Mouse (Mus musculus): ENCODE measurements around the gene Fam131a. TPM values are rescaled to one million over a fixed set of nuclear protein-coding genes. Genes with fewer than 3 reads are reported as not detected.

Gene Fam131a
- total and polyA plus RNA-seq, 2 experiments from 2014 or later = 8.7 to 25.5 TPM

- H3K36me3 ChIP-seq (replicated peaks; ENCODE audit: control insufficient read depth, insufficient read depth, low read length) = peaks cover 86% of the 10 kb centered on the region
Measured at GRCm38 (mm10) chr16:20677974-20678675, 14.9 kb upstream of the Fam131a start.

GRCm38 (mm10) chr16:20690774-20691173, 2.3 kb upstream of the Fam131a start:
- Histone ChIP-seq H3K27me3 (ENCODE audit: control insufficient read depth, insufficient read depth, low read length) (no peaks in the 10 kb centered on the region), H3K9ac (replicated peaks; ENCODE audit: low read depth, low read length) (no peak overlapping the region), H3K27ac (ENCODE audit: low read depth) (no peak overlapping the region), H3K4me1 (ENCODE audit: control insufficient read depth, insufficient read depth) (peaks cover 15% of the 10 kb centered on the region), H3K4me3 (ENCODE audit: low read depth, low read length) (no peak overlapping the region), H3K4me2 (ENCODE audit: low read depth, low read length) (no peak overlapping the region), H3K9me3 (replicated peaks; ENCODE audit: control insufficient read depth, low read length) (no peaks in the 10 kb centered on the region), H3K36me3 (replicated peaks; ENCODE audit: control insufficient read depth, insufficient read depth, low read length) (peaks cover 61% of the 10 kb centered on the region)
- 74% methylated on average over 3 of the region's 3 CpGs for WGBS
- TF ChIP-seq CTCF (IDR thresholded peaks at IDR 0.05; ENCODE audit: low read depth) = no peak
- TF ChIP-seq EP300 (IDR thresholded peaks at IDR 0.05; ENCODE audit: low read depth) = no peak
- no peak for DNase-seq (ENCODE audit: low spot score)
- ATAC-seq (ENCODE audit: insufficient read depth, low read depth) = no peak

More at GRCm38 (mm10) chr16:20677974-20678675, 14.9 kb upstream of the Fam131a start:
- peak overlapping the region; percentile 35; the same call in 1 of the 2 replicates for H3K27ac ChIP-seq (ENCODE audit: low read depth)
- H3K4me3 ChIP-seq (ENCODE audit: low read depth, low read length) = no peak overlapping the region
- no peaks in the 10 kb centered on the region for H3K9me3 ChIP-seq (replicated peaks; ENCODE audit: control insufficient read depth, low read length)
- DNase-seq (ENCODE audit: low spot score) = peak; percentile 67
- peak; percentile 78 for ATAC-seq (ENCODE audit: insufficient read depth, low read depth)
- TF ChIP-seq EP300 (IDR thresholded peaks at IDR 0.05; ENCODE audit: low read depth) (no peak), CTCF (IDR thresholded peaks at IDR 0.05; ENCODE audit: low read depth) (no peak)
- H3K4me1 ChIP-seq (ENCODE audit: control insufficient read depth, insufficient read depth) = peaks cover 26% of the 10 kb centered on the region
- no peak overlapping the region for H3K4me2 ChIP-seq (ENCODE audit: low read depth, low read length)
- no peaks in the 10 kb centered on the region for H3K27me3 ChIP-seq (ENCODE audit: control insufficient read depth, insufficient read depth, low read length)
- WGBS = 48% methylated on average over 10 of the region's 10 CpGs
- H3K9ac ChIP-seq (replicated peaks; ENCODE audit: low read depth, low read length) = no peak overlapping the region

- H3K27ac ChIP-seq (ENCODE audit: low read depth) = no peak overlapping the region
- H3K27me3 ChIP-seq (ENCODE audit: control insufficient read depth, insufficient read depth, low read length) = no peaks in the 10 kb centered on the region
- H3K36me3 ChIP-seq (replicated peaks; ENCODE audit: control insufficient read depth, insufficient read depth, low read length) = peaks cover 52% of the 10 kb centered on the region
- H3K4me3 ChIP-seq (ENCODE audit: low read depth, low read length) = no peak overlapping the region
- no peak overlapping the region for H3K4me2 ChIP-seq (ENCODE audit: low read depth, low read length)
- TF ChIP-seq CTCF (IDR thresholded peaks at IDR 0.05; ENCODE audit: low read depth) = no peak
- TF ChIP-seq EP300 (IDR thresholded peaks at IDR 0.05; ENCODE audit: low read depth) = no peak
- ATAC-seq (ENCODE audit: insufficient read depth, low read depth) (no peak), DNase-seq (ENCODE audit: low spot score) (no peak)
- H3K9ac ChIP-seq (replicated peaks; ENCODE audit: low read depth, low read length) = no peak overlapping the region
- peaks cover 18% of the 10 kb centered on the region for H3K4me1 ChIP-seq (ENCODE audit: control insufficient read depth, insufficient read depth)
- no peaks in the 10 kb centered on the region for H3K9me3 ChIP-seq (replicated peaks; ENCODE audit: control insufficient read depth, low read length)
- 78% methylated on average over 1 of the region's 1 CpGs for WGBS
Measured at GRCm38 (mm10) chr16:20691617-20692016, 1.4 kb upstream of the Fam131a start.

- peaks cover 45% of the 10 kb centered on the region for H3K36me3 ChIP-seq (replicated peaks; ENCODE audit: control insufficient read depth, insufficient read depth, low read length)
Measured at GRCm38 (mm10) chr16:20692241-20692965, 638 bp upstream of the Fam131a start.

GRCm38 (mm10) chr16:20694781-20695180, 1.7 kb downstream of the Fam131a start:
- peak overlapping the region; percentile 55 for H3K4me2 ChIP-seq (ENCODE audit: low read depth, low read length)
- DNase-seq (ENCODE audit: low spot score) = peak; percentile 55
- 0 out of 2 replicates have a peak, but pooled peaks have one; percentile 5 for ATAC-seq (ENCODE audit: insufficient read depth, low read depth)
- no peak overlapping the region for H3K9ac ChIP-seq (replicated peaks; ENCODE audit: low read depth, low read length)
- WGBS = 40% methylated on average over 8 of the region's 8 CpGs
- peak overlapping the region; percentile 35; the same call in 1 of the 2 replicates for H3K4me3 ChIP-seq (ENCODE audit: low read depth, low read length)
- H3K27me3 ChIP-seq (ENCODE audit: control insufficient read depth, insufficient read depth, low read length) = no peaks in the 10 kb centered on the region
- H3K36me3 ChIP-seq (replicated peaks; ENCODE audit: control insufficient read depth, insufficient read depth, low read length) = peaks cover 34% of the 10 kb centered on the region
- TF ChIP-seq EP300 (IDR thresholded peaks at IDR 0.05; ENCODE audit: low read depth) = no peak
- no peak for TF ChIP-seq CTCF (IDR thresholded peaks at IDR 0.05; ENCODE audit: low read depth)
- no peaks in the 10 kb centered on the region for H3K9me3 ChIP-seq (replicated peaks; ENCODE audit: control insufficient read depth, low read length)
- H3K4me1 ChIP-seq (ENCODE audit: control insufficient read depth, insufficient read depth) = peaks cover 18% of the 10 kb centered on the region
- peak overlapping the region; percentile 63 for H3K27ac ChIP-seq (ENCODE audit: low read depth)

More at GRCm38 (mm10) chr16:20692241-20692965, 638 bp upstream of the Fam131a start:
- Histone ChIP-seq H3K4me3 (ENCODE audit: low read depth, low read length) (no peak overlapping the region), H3K9ac (replicated peaks; ENCODE audit: low read depth, low read length) (no peak overlapping the region), H3K4me1 (ENCODE audit: control insufficient read depth, insufficient read depth) (peaks cover 18% of the 10 kb centered on the region), H3K27ac (ENCODE audit: low read depth) (no peak overlapping the region), H3K4me2 (ENCODE audit: low read depth, low read length) (no peak overlapping the region), H3K27me3 (ENCODE audit: control insufficient read depth, insufficient read depth, low read length) (no peaks in the 10 kb centered on the region), H3K9me3 (replicated peaks; ENCODE audit: control insufficient read depth, low read length) (no peaks in the 10 kb centered on the region)
- DNase-seq (ENCODE audit: low spot score) (no peak), ATAC-seq (ENCODE audit: insufficient read depth, low read depth) (no peak)
- TF ChIP-seq CTCF (IDR thresholded peaks at IDR 0.05; ENCODE audit: low read depth) = no peak
- no peak for TF ChIP-seq EP300 (IDR thresholded peaks at IDR 0.05; ENCODE audit: low read depth)
- WGBS = 52% methylated on average over 16 of the region's 16 CpGs
